Mouse (Mus musculus) hindbrain, embryonic 14.5 days (tissue): ENCODE data around the gene Cyba. TPM values are rescaled to one million over a fixed set of nuclear protein-coding genes. Genes with fewer than 3 reads are reported as not detected.

ENCODE experiments used
- ATAC-seq: fragments of 200-750 bp; cut with Nextera tagmentation; 2 replicates; pipeline ENCODE4 v1.8.0; 2017; ENCODE audit warnings: moderate number of reproducible peaks, mild to moderate bottlenecking, moderate TSS enrichment, moderate library complexity; ENCODE audit not compliant: low FRiP score
- DNase-seq: peaks from one replicate; pipeline ENCODE4 v3.0.0-alpha.2; 2015; ENCODE audit warnings: low spot score
- H3K27ac ChIP-seq: fragments of 300-500 bp; sonication (generic); 2 replicates; pipeline ENCODE4 v1.5.1; 2014; ENCODE audit warnings: mild to moderate bottlenecking, moderate library complexity
- H3K27me3 ChIP-seq: fragments of 300-500 bp; sonication (generic); 2 replicates; pipeline ENCODE4 v1.6.1; 2014; ENCODE audit warnings: mild to moderate bottlenecking, low read length, mixed read lengths; ENCODE audit not compliant: control insufficient read depth, insufficient read depth
- H3K36me3 ChIP-seq: fragments of 300-500 bp; sonication (generic); replicated peaks from 2 replicates; pipeline ENCODE4 v1.6.1; 2014; ENCODE audit not compliant: control insufficient read depth, insufficient read depth
- H3K4me1 ChIP-seq: fragments of 300-500 bp; sonication (generic); replicated peaks from 2 replicates; pipeline ENCODE4 v1.6.1; 2014; ENCODE audit warnings: antibody characterized with exemption, low read length, mixed read lengths; ENCODE audit not compliant: control insufficient read depth, insufficient read depth
- H3K4me2 ChIP-seq: fragments of 300-500 bp; sonication (generic); replicated peaks from 2 replicates; pipeline ENCODE4 v1.6.1; 2014; ENCODE audit warnings: mild to moderate bottlenecking, moderate library complexity
- H3K4me3 ChIP-seq: fragments of 300-500 bp; sonication (generic); replicated peaks from 2 replicates; pipeline ENCODE4 v1.5.1; 2014; ENCODE audit warnings: mild to moderate bottlenecking, low read length
- H3K9ac ChIP-seq: fragments of 300-500 bp; sonication (generic); 2 replicates; pipeline ENCODE4 v1.6.1; 2014
- H3K9me3 ChIP-seq: fragments of 300-500 bp; sonication (generic); 2 replicates; pipeline ENCODE4 v1.6.1; 2016; ENCODE audit warnings: low read length; ENCODE audit not compliant: control insufficient read depth
- WGBS: fragments of 180-500 bp; shearing (Covaris S2); extraction: QIAGEN DNeasy Blood & Tissue Kit; methylation state at CpG from one replicate; pipeline ENCODE4 v1.1.7; 2014; 5-methylcytosine and 5-hydroxymethylcytosine counted together
- polyA plus RNA-seq: library from polyadenylated mRNA; unstranded; fragments of >200 nt; fragmentation: Nextera tagmentation; extraction: Ambion mirVana; gene quantifications from 2 replicates; pipeline ENCODE4 v1.2.1, GENCODE M21; 2014

Cyba gene
- polyA plus RNA-seq, 1 experiment from 2014 or later: 44.3 TPM

DNA sequence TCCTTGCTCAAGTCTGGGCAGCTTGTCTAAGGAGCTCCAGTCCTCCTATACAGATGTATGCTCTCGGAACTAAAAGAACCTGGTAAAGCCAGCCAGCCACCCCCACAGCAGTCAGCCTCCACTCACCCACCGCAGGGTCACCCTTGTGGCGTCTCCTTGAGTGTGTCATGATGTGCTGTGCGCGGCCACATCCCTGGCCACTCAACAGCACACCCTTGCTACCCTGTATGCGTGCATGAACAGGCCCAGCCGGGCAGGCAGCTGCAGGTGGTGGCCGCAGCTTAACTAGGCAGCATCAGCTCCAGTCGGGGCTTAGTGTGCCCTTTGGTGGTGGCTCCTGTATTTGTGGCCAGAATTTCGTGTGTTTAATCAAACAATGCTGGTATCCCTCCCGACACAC, 24.4 kb upstream of the Cyba start:
- Histone ChIP-seq H3K4me1 (peaks cover 10% of the 10 kb centered on the region), H3K4me3 (no peak overlapping the region), H3K9ac (no peak overlapping the region), H3K4me2 (no peak overlapping the region), H3K27me3 (peaks cover 47% of the 10 kb centered on the region), H3K9me3 (no peaks in the 10 kb centered on the region), H3K36me3 (no peaks in the 10 kb centered on the region), H3K27ac (no peak overlapping the region)
- 80% methylated on average over 11 of the region's 11 CpGs for WGBS
- DNase-seq (no peak), ATAC-seq (no peak)

DNA sequence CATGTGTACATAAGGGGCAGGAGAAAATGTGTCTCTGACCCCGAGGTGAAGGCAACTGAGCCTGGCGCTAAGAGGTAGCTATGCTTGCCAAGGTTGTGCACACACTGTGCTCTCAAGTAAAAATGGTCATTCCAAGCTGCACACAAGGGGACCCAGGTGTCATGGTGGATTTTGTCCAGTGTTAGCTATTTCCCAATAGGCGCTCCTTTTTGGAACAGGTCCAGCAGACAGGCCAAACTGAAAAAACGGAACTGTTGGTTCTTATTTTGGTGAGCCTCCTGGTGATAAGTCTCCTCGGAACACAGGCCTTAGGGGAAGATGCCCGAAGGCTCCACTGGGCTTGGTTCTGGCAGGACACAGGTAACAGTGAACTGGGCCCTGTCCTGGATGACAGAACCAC, 21.7 kb upstream of the Cyba start:
- H3K4me2 ChIP-seq: no peak overlapping the region
- H3K9ac ChIP-seq: no peak overlapping the region
- no peak overlapping the region for H3K27ac ChIP-seq
- ATAC-seq (no peak), DNase-seq (no peak)
- H3K4me3 ChIP-seq: no peak overlapping the region
- 92% methylated on average over 6 of the region's 6 CpGs for WGBS
- H3K36me3 ChIP-seq: no peaks in the 10 kb centered on the region
- H3K4me1 ChIP-seq: no peaks in the 10 kb centered on the region
- H3K9me3 ChIP-seq: no peaks in the 10 kb centered on the region
- peaks cover 19% of the 10 kb centered on the region for H3K27me3 ChIP-seq

DNA sequence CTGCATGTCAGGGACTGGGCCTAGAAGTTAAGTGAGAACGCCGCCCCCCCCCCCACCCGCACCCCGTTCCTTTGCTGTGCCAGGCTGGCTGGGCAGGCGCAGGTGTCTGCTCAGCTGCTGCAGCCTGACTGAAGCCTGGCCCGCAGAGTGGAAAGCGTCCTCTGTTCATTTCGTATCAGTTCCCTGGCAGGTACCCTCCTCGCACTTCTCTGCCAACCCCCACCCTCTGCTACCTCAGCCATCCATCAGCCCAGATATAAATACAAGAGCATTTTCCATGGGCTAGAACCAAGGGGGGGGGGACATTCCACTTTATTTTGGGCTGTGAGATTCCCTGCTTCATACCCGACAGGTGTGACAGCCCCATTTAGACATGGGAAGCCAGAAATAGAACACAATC, 19.4 kb upstream of the Cyba start:
- Histone ChIP-seq H3K36me3 (no peaks in the 10 kb centered on the region), H3K4me3 (no peak overlapping the region), H3K9me3 (no peaks in the 10 kb centered on the region), H3K4me1 (no peaks in the 10 kb centered on the region), H3K4me2 (no peak overlapping the region), H3K9ac (no peak overlapping the region), H3K27ac (no peak overlapping the region), H3K27me3 (0 out of 2 replicates have a peak, but pooled peaks cover 1% of the 10 kb centered on the region)
- ATAC-seq: no peak
- no peak for DNase-seq
- 92% methylated on average over 10 of the region's 10 CpGs for WGBS

DNA sequence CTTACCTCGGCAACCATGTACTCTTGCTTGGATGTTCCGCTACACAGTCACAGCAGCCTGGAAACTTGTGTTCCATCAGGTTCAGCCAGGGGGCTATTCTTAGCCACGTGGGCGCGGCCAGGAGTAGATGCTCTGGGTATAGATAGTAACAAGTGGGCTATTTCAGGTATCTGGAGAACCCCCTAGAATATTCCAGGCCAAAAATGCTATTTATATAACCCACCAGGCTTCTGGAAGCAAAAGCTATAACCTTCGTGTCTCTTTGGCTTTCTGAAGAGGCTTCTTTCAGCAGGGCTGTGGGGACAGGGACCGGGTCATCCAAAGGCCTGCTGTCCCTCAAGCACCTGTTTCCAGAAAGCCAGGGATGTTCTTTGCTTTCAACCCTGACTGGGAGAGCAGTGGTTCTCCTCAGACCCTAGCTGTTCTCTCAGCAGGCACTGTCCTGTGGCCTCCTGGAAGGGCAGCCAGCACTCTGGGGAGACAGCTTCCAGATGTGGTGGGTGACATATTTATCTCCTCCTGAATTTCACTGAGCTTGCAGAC, 18.5 kb upstream of the Cyba start:
- Histone ChIP-seq H3K27ac (no peak overlapping the region), H3K4me3 (no peak overlapping the region), H3K9ac (no peak overlapping the region), H3K27me3 (no peaks in the 10 kb centered on the region), H3K4me2 (no peak overlapping the region), H3K36me3 (no peaks in the 10 kb centered on the region), H3K9me3 (no peaks in the 10 kb centered on the region), H3K4me1 (no peaks in the 10 kb centered on the region)
- WGBS: 89% methylated on average over 7 of the region's 7 CpGs
- ATAC-seq (no peak), DNase-seq (no peak)

DNA sequence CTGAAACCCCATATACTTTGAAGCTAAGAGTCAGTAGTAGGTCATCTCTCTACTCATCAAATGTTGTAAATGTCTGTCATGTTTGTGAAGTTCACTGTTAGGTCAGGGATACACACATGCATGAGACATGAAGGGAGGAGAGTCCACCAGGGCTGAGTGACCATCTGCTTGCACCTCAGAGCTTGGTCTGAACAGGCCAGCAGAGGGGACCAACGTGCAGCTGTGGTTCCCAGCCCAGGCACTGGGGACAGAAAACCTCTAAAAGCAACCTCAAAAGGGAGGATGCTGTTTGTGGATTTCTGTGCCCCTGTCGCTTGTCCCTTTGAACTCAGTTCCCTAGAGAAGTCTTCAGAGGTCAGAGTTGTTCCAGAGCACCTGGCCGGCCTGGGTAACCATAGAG, 12.5 kb upstream of the Cyba start:
- Histone ChIP-seq H3K4me1 (peaks cover 23% of the 10 kb centered on the region), H3K36me3 (no peaks in the 10 kb centered on the region), H3K9ac (0 out of 2 replicates have a peak overlapping the region, but pooled peaks have one; percentile 82), H3K27ac (peak overlapping the region; percentile 95), H3K4me2 (peak overlapping the region; percentile 75), H3K4me3 (peak overlapping the region; percentile 74; the same call in 1 of the 2 replicates), H3K27me3 (no peaks in the 10 kb centered on the region), H3K9me3 (no peaks in the 10 kb centered on the region)
- 68% methylated on average over 3 of the region's 3 CpGs for WGBS
- DNase-seq: no peak
- no peak for ATAC-seq

DNA sequence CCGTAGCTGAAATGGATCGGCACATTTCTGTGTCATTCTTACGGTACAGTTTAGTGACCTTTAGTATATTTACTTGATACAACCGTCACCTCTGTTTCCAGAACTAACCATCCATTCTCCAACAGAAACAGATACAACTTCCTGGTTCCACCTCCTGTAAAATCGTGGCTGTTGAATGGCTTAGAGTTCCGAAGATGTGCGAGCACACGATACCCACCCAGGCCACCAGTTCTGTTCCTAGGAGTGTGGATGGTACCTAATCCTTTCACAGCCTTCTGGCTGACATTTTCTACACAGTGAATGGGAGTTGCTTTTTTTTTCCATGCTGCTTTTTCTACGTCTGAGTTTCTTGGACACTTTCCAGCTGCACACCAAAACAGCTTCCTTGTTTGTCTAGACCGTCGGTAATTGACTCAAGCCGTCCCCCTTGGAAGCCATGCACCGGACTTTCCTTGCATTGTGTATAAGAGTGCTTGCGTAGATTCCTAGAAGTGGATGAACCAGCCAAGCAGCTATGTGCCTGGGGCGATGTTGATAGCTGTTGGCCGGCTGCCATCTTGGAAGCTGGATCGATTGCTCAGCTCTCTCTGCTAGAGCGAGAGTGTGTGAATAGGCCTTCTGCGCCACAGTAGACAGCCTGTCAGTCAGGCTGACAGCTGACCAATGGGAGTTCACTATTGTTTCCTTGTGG, 11.5 kb upstream of the Cyba start:
- Histone ChIP-seq H3K9me3 (no peaks in the 10 kb centered on the region), H3K27ac (peak overlapping the region; percentile 95), H3K36me3 (peaks cover 3% of the 10 kb centered on the region), H3K27me3 (no peaks in the 10 kb centered on the region), H3K4me3 (peak overlapping the region; percentile 74), H3K4me2 (peak overlapping the region; percentile 75), H3K9ac (peak overlapping the region; percentile 82), H3K4me1 (peaks cover 23% of the 10 kb centered on the region)
- WGBS: 10% methylated on average over 19 of the region's 19 CpGs
- DNase-seq (peak; percentile 86), ATAC-seq (peak; percentile 43)

DNA sequence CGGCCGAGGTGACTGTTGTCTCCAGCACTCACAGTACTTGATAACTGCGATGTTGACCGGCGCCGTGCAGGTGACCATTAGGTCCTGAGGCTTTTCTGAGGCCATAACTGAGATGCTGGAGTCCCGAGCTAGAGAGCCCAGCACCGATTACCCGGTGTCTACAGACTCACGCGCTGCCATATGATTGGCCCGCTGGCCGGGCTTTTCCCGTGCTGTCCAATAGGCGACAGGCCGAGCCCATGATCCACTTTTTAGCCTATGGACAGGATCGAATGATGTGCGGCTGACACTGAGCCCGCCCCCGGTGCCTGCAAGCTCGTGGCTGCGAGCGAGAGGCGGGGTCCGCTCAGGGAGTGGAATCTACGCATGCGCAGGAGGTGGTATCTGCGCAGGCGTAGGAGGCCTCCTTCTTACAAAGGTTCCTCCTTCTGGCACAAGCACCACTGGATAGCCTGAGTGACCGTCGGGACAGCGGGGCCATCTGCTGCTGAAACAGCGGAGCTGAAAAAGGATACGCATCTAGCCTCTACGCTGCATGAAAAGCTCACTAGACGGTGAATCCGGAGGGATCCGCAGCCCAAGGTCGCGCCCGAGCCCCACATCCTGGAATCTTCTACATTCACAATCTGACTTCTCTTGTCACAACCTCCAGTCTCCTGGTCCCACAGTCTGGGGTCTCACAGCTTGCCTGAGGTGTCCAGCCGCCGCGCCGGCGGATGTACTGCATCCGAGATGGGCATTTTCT, 10.7 kb upstream of the Cyba start, which contains the start of gene Mvd:
Gene Mvd, minus strand, starts transcription at position 161 of the 745 bp plus-strand sequence.
- ATAC-seq: peak; percentile 98

DNA sequence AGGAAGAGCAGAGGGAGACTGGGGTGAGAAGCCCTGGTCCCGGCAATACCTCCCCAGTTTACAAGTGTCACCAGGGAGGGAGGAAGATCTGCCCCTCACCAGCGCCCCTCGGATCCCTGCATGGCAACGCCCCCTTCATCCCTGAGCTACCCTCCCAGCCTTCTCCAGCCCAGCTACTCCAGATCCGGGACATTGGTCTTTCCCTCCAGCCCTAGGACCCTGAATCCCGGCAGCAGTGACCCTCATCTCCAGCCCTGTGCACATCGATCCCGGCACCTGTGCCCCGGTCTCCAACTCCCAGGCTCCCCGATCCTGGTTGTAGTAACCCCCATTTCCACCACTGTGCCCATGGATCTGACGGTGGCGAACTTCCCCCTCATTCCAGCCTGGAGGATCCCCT, 10.1 kb upstream of the Cyba start:
- ATAC-seq: no peak
- Histone ChIP-seq H3K4me1 (peaks cover 23% of the 10 kb centered on the region), H3K4me2 (peak overlapping the region; percentile 85), H3K27ac (peak overlapping the region; percentile 85), H3K9me3 (no peaks in the 10 kb centered on the region), H3K9ac (peak overlapping the region; percentile 80), H3K4me3 (peak overlapping the region; percentile 74), H3K27me3 (no peaks in the 10 kb centered on the region), H3K36me3 (peaks cover 17% of the 10 kb centered on the region)
- WGBS: under 1% methylated on average over 11 of the region's 12 CpGs
- no peak for DNase-seq

More for the DNA sequence above, 10.7 kb upstream of the Cyba start, which contains the start of gene Mvd:
- peak within 1 kb of the TSS; percentile 85 for H3K4me2 ChIP-seq
- H3K36me3 ChIP-seq: peaks cover 10% of the 10 kb centered on the region
- peak within 1 kb of the TSS; percentile 95 for H3K27ac ChIP-seq
- DNase-seq: peak; percentile 98
- peak within 1 kb of the TSS; percentile 74 for H3K4me3 ChIP-seq
- H3K9ac ChIP-seq: peak within 1 kb of the TSS; percentile 82
- H3K9me3 ChIP-seq: no peaks in the 10 kb centered on the region
- peaks cover 23% of the 10 kb centered on the region for H3K4me1 ChIP-seq
- no peaks in the 10 kb centered on the region for H3K27me3 ChIP-seq
- under 1% methylated on average over 47 of the region's 47 CpGs for WGBS

DNA sequence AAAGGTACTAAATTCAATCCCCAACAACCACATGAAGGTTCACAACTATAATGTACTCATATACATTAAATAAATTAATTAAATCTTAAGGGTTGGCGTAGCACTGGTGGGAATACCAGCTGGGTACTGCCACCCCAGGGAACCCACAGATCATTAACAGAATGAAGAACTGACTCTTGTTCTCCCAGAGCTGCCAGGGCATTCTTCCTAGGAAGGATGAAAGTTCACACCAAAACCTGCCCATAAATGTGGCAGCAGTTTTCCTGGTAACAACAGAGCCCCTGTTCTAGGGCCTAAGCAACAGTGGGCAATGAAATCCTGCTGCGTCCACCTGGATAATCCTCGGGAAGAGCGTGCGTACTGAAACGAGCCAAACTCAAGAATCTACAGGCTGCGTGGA, 9.6 kb upstream of the Cyba start:
- no peak for DNase-seq
- H3K4me1 ChIP-seq: peaks cover 23% of the 10 kb centered on the region
- peak overlapping the region; percentile 85 for H3K27ac ChIP-seq
- peak overlapping the region; percentile 80 for H3K9ac ChIP-seq
- H3K4me2 ChIP-seq: peak overlapping the region; percentile 85
- no peak for ATAC-seq
- H3K9me3 ChIP-seq: no peaks in the 10 kb centered on the region
- WGBS: 14% methylated on average over 7 of the region's 7 CpGs
- peaks cover 21% of the 10 kb centered on the region for H3K36me3 ChIP-seq
- no peaks in the 10 kb centered on the region for H3K27me3 ChIP-seq
- peak overlapping the region; percentile 74 for H3K4me3 ChIP-seq
